Mouse (Mus musculus): ENCODE data around the gene Zmiz1.
A peak's percentile ranks its signal among the peaks of the same experiment; 100 is the strongest.

Zmiz1 gene

GRCm38 (mm10) chr14:25639120-25639758 lies 180.3 kb downstream of the Zmiz1 start:
- no peak for DNase-seq (ENCODE audit: low spot score in 2 of 2)

GRCm38 (mm10) chr14:25639979-25640378 lies 181.0 kb downstream of the Zmiz1 start:
- DNase-seq (ENCODE audit: low spot score in 2 of 2), result no peak

- no peak for DNase-seq (ENCODE audit: low spot score in 2 of 2)
These were observed 181.6 kb downstream of the Zmiz1 start for GRCm38 (mm10) chr14:25640421-25641056.

GRCm38 (mm10) chr14:25641067-25641466 lies 182.1 kb downstream of the Zmiz1 start:
- DNase-seq (ENCODE audit: low spot score in 2 of 2), result no peak

GRCm38 (mm10) chr14:25645717-25646116 lies 186.7 kb downstream of the Zmiz1 start:
- DNase-seq (ENCODE audit: low spot score in 2 of 2), result no peak

GRCm38 (mm10) chr14:25646161-25646621 lies 187.2 kb downstream of the Zmiz1 start:
- peak in 1 of 2 experiments; percentile 71 for DNase-seq (ENCODE audit: low spot score in 2 of 2)

- no peak for DNase-seq (ENCODE audit: low spot score in 2 of 2)
These were observed 192.1 kb downstream of the Zmiz1 start for GRCm38 (mm10) chr14:25651131-25651530.

- DNase-seq (ENCODE audit: low spot score in 2 of 2), result no peak
These were observed 192.9 kb downstream of the Zmiz1 start for GRCm38 (mm10) chr14:25651905-25652304.

GRCm38 (mm10) chr14:25654401-25655197 lies 195.6 kb downstream of the Zmiz1 start:
- peak; percentile 71 to 75 for DNase-seq (ENCODE audit: low spot score in 2 of 2)

- no peak for DNase-seq (ENCODE audit: low spot score in 2 of 2)
These were observed 201.7 kb downstream of the Zmiz1 start for GRCm38 (mm10) chr14:25660661-25661060.

GRCm38 (mm10) chr14:25661185-25661920 lies 202.4 kb downstream of the Zmiz1 start:
- DNase-seq (ENCODE audit: low spot score in 2 of 2), result no peak

- no peak for DNase-seq (ENCODE audit: low spot score in 2 of 2)
These were observed 204.8 kb downstream of the Zmiz1 start for GRCm38 (mm10) chr14:25663649-25664309.

GRCm38 (mm10) chr14:25664310-25664695 lies 205.3 kb downstream of the Zmiz1 start:
- DNase-seq (ENCODE audit: low spot score in 2 of 2), result no peak

GRCm38 (mm10) chr14:25665314-25665970 lies 206.5 kb downstream of the Zmiz1 start:
- DNase-seq (ENCODE audit: low spot score in 2 of 2), result no peak

- DNase-seq (ENCODE audit: low spot score in 2 of 2), result no peak
These were observed 207.8 kb downstream of the Zmiz1 start for GRCm38 (mm10) chr14:25666668-25667376.

GRCm38 (mm10) chr14:25667587-25667986 lies 208.6 kb downstream of the Zmiz1 start:
- no peak for DNase-seq (ENCODE audit: low spot score in 2 of 2)

- DNase-seq (ENCODE audit: low spot score in 2 of 2), result no peak
These were observed 220.6 kb downstream of the Zmiz1 start for GRCm38 (mm10) chr14:25679625-25680024.

- no peak for DNase-seq (ENCODE audit: low spot score in 2 of 2)
These were observed 223.0 kb downstream of the Zmiz1 start for GRCm38 (mm10) chr14:25682020-25682419.

GRCm38 (mm10) chr14:25686216-25686945 lies 227.4 kb downstream of the Zmiz1 start:
- DNase-seq (ENCODE audit: low spot score in 2 of 2), result no peak

All from frontal cortex, postnatal 36 days (tissue).